Mouse (Mus musculus): ENCODE measurements around the gene Rftn1. TPM values are rescaled to one million over a fixed set of nuclear protein-coding genes. Genes with fewer than 3 reads are reported as not detected.
"Not testable (repeated sequence)": the region's sequence is repeated elsewhere in the genome, so short reads cannot be mapped to it uniquely, and the experiment has no call there.

Gene Rftn1
- polyA plus RNA-seq, 1 experiment from 2014 or later, result 14.8 TPM

DNA sequence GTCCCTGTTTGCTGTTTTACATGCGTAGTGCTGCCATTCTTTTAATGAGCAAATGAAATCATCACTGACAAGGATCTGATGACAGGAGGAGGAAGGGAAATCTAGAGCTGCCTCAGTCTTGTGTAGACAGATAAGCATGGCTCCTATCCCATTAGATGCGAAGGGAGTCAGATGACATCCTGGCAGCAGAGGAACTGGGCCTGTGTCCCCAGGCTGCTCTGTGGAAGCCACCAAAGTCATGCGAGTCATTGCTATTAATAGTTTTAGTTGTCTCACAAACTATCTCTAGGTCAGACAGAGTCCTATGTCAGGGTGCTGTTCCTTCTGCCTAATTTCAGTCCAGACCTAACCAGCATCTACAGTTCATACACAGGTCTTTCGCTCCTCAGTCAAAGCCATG lies 70.4 kb downstream of the Rftn1 start:
- no peak overlapping the region for H3K4me3 ChIP-seq (ENCODE audit: low read depth, low read length)
- no peaks in the 10 kb centered on the region for H3K9me3 ChIP-seq (replicated peaks; ENCODE audit: control insufficient read depth, low read length)
- H3K36me3 ChIP-seq (ENCODE audit: control insufficient read depth, insufficient read depth, low read length), result no peaks in the 10 kb centered on the region
- 90% methylated on average over 4 of the region's 4 CpGs for WGBS
- ATAC-seq (no peak), DNase-seq (ENCODE audit: low spot score) (no peak)
- no peaks in the 10 kb centered on the region for H3K4me1 ChIP-seq (ENCODE audit: control insufficient read depth, insufficient read depth, low read length)
- no peak overlapping the region for H3K4me2 ChIP-seq (ENCODE audit: low read length)
- H3K27me3 ChIP-seq (replicated peaks; ENCODE audit: control insufficient read depth, insufficient read depth, low read length), result no peaks in the 10 kb centered on the region
- H3K27ac ChIP-seq (ENCODE audit: low read depth, low read length), result no peak overlapping the region
- H3K9ac ChIP-seq (ENCODE audit: low read length), result no peak overlapping the region

GRCm38 (mm10) chr17:50117461-50117860 lies 73.0 kb downstream of the Rftn1 start:
- H3K9me3 ChIP-seq (replicated peaks; ENCODE audit: control insufficient read depth, low read length), result no peaks in the 10 kb centered on the region
- no peak overlapping the region for H3K9ac ChIP-seq (ENCODE audit: low read length)
- no peak for ATAC-seq
- no peaks in the 10 kb centered on the region for H3K27me3 ChIP-seq (replicated peaks; ENCODE audit: control insufficient read depth, insufficient read depth, low read length)
- WGBS, result 96% methylated on average over 7 of the region's 7 CpGs
- H3K4me1 ChIP-seq (ENCODE audit: control insufficient read depth, insufficient read depth, low read length), result no peaks in the 10 kb centered on the region
- H3K27ac ChIP-seq (ENCODE audit: low read depth, low read length), result no peak overlapping the region
- H3K36me3 ChIP-seq (ENCODE audit: control insufficient read depth, insufficient read depth, low read length), result no peaks in the 10 kb centered on the region
- H3K4me3 ChIP-seq (ENCODE audit: low read depth, low read length), result no peak overlapping the region
- no peak for DNase-seq (ENCODE audit: low spot score)
- no peak overlapping the region for H3K4me2 ChIP-seq (ENCODE audit: low read length)

DNA sequence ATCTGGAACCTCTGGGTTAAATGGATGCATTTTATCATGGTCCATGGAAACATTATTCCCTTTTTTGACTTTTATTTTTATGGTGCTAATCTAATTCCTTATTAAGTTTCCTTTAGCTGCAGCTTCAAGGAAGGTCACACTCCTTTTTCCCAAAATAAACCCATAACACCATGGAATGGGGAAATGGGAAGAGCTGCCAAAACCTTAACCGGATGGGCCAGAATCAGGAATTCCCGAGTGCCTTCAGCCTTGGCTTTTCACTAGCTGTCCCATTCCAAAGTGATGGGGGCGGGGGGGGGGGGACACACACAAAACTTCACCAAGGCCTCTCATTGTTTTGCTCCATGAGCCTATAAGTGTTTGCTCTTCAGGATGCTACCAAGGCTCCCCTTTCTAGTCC lies 73.5 kb downstream of the Rftn1 start:
- DNase-seq (ENCODE audit: low spot score) (no peak), ATAC-seq (no peak)
- H3K4me1 ChIP-seq (ENCODE audit: control insufficient read depth, insufficient read depth, low read length), result no peaks in the 10 kb centered on the region
- no peaks in the 10 kb centered on the region for H3K27me3 ChIP-seq (replicated peaks; ENCODE audit: control insufficient read depth, insufficient read depth, low read length)
- 89% methylated on average over 3 of the region's 3 CpGs for WGBS
- H3K9me3 ChIP-seq (replicated peaks; ENCODE audit: control insufficient read depth, low read length), result no peaks in the 10 kb centered on the region
- no peak overlapping the region for H3K9ac ChIP-seq (ENCODE audit: low read length)
- H3K27ac ChIP-seq (ENCODE audit: low read depth, low read length), result no peak overlapping the region
- no peaks in the 10 kb centered on the region for H3K36me3 ChIP-seq (ENCODE audit: control insufficient read depth, insufficient read depth, low read length)
- no peak overlapping the region for H3K4me2 ChIP-seq (ENCODE audit: low read length)
- no peak overlapping the region for H3K4me3 ChIP-seq (ENCODE audit: low read depth, low read length)

GRCm38 (mm10) chr17:50116401-50116800 lies 74.1 kb downstream of the Rftn1 start:
- not testable (repeated sequence) for H3K9me3 ChIP-seq (replicated peaks; ENCODE audit: control insufficient read depth, low read length); DNase-seq (ENCODE audit: low spot score); H3K9ac ChIP-seq (ENCODE audit: low read length); H3K4me3 ChIP-seq (ENCODE audit: low read depth, low read length); H3K27me3 ChIP-seq (replicated peaks; ENCODE audit: control insufficient read depth, insufficient read depth, low read length); H3K4me1 ChIP-seq (ENCODE audit: control insufficient read depth, insufficient read depth, low read length); H3K4me2 ChIP-seq (ENCODE audit: low read length); ATAC-seq; H3K27ac ChIP-seq (ENCODE audit: low read depth, low read length); H3K36me3 ChIP-seq (ENCODE audit: control insufficient read depth, insufficient read depth, low read length)
- WGBS, result 90% methylated on average over 1 of the region's 1 CpGs

DNA sequence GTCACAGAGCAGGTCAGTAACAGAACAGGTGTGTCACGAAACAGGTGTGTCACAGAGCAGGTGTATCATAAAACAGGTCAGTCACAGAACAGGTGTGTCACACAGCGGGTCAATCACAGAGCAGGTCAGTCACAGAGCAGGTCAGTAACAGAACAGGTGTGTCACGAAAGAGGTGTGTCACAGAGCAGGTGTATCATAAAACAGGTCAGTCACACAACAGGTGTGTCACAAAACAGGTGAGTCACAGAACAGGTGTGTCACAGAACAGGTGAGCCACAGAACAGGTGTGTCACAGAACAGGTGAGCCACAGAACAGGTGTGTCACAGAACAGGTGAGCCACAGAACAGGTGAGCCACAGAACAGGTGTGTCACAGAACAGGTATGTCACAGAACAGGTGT lies 74.8 kb downstream of the Rftn1 start:
- not testable (repeated sequence) for H3K4me1 ChIP-seq (ENCODE audit: control insufficient read depth, insufficient read depth, low read length); ATAC-seq; H3K27me3 ChIP-seq (replicated peaks; ENCODE audit: control insufficient read depth, insufficient read depth, low read length); H3K9ac ChIP-seq (ENCODE audit: low read length); H3K27ac ChIP-seq (ENCODE audit: low read depth, low read length); H3K36me3 ChIP-seq (ENCODE audit: control insufficient read depth, insufficient read depth, low read length); H3K4me2 ChIP-seq (ENCODE audit: low read length); DNase-seq (ENCODE audit: low spot score); H3K4me3 ChIP-seq (ENCODE audit: low read depth, low read length); H3K9me3 ChIP-seq (replicated peaks; ENCODE audit: control insufficient read depth, low read length)
- 97% methylated on average over 3 of the region's 3 CpGs for WGBS

DNA sequence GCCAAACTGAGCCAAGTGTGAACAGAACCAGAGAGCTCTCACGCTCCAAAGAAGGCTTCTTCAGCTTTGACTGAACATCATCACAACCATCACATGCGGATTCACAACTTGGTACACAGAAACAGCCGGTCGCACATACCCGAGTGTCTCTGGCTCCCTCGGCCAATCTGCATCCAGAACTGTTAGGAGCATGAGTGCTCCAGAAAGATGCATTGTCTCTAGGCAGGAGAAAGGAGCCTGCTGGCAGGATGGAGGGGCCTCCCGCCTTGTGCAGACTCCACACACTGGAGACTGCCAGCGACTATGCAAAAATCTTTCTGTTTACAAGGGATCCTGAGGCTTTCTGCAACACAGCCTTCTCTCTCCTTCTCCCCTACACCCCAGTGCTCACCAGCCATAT lies 75.8 kb downstream of the Rftn1 start:
- 80% methylated on average over 8 of the region's 8 CpGs for WGBS
- H3K4me1 ChIP-seq (ENCODE audit: control insufficient read depth, insufficient read depth, low read length), result no peaks in the 10 kb centered on the region
- no peaks in the 10 kb centered on the region for H3K9me3 ChIP-seq (replicated peaks; ENCODE audit: control insufficient read depth, low read length)
- H3K27ac ChIP-seq (ENCODE audit: low read depth, low read length), result no peak overlapping the region
- H3K9ac ChIP-seq (ENCODE audit: low read length), result no peak overlapping the region
- DNase-seq (ENCODE audit: low spot score), result peak; percentile 52
- H3K4me2 ChIP-seq (ENCODE audit: low read length), result no peak overlapping the region
- H3K27me3 ChIP-seq (replicated peaks; ENCODE audit: control insufficient read depth, insufficient read depth, low read length), result no peaks in the 10 kb centered on the region
- no peak overlapping the region for H3K4me3 ChIP-seq (ENCODE audit: low read depth, low read length)
- peak; percentile 65; the same call in 1 of the 2 replicates for ATAC-seq
- no peaks in the 10 kb centered on the region for H3K36me3 ChIP-seq (ENCODE audit: control insufficient read depth, insufficient read depth, low read length)

DNA sequence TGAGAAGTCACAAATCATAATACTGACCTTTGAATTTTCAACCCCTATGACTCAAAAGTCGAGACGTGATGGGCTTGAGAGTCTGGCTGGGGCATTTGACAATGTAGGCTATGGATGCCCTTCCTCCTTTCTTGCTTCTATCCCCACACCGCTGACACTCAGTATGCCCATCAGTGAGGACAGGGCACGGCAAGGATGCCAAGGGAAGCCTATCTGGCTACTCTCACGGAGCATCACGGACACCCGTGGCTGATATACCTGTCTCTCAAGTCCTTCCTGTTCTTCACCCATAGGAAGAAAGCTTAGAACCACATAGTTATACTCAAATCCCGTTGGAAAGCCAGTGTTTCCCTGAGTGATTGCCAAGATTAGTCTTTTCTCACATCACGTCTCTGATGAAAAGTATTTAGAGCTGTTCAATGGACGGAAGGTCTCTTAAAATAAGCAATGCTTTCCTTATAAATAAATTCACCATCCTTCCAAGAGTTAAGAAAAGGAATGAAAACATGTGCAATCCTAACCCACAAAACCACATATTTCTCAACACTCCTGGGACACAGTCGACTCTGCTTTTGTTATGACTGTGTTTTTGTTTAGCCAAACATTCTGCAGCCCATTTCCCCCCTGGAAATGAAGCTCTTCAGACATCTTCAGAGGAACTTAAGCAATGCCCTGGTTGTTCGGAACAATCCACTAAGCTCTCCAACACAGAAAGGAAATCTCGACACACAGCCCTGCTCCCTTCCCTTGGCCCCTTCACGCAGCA lies 79.6 kb downstream of the Rftn1 start:
- H3K36me3 ChIP-seq (ENCODE audit: control insufficient read depth, insufficient read depth, low read length), result no peaks in the 10 kb centered on the region
- no peak overlapping the region for H3K9ac ChIP-seq (ENCODE audit: low read length)
- WGBS, result 63% methylated on average over 14 of the region's 14 CpGs
- DNase-seq (ENCODE audit: low spot score) (no peak), ATAC-seq (no peak)
- no peaks in the 10 kb centered on the region for H3K27me3 ChIP-seq (replicated peaks; ENCODE audit: control insufficient read depth, insufficient read depth, low read length)
- no peaks in the 10 kb centered on the region for H3K4me1 ChIP-seq (ENCODE audit: control insufficient read depth, insufficient read depth, low read length)
- no peaks in the 10 kb centered on the region for H3K9me3 ChIP-seq (replicated peaks; ENCODE audit: control insufficient read depth, low read length)
- H3K27ac ChIP-seq (ENCODE audit: low read depth, low read length), result no peak overlapping the region
- no peak overlapping the region for H3K4me3 ChIP-seq (ENCODE audit: low read depth, low read length)
- H3K4me2 ChIP-seq (ENCODE audit: low read length), result no peak overlapping the region

DNA sequence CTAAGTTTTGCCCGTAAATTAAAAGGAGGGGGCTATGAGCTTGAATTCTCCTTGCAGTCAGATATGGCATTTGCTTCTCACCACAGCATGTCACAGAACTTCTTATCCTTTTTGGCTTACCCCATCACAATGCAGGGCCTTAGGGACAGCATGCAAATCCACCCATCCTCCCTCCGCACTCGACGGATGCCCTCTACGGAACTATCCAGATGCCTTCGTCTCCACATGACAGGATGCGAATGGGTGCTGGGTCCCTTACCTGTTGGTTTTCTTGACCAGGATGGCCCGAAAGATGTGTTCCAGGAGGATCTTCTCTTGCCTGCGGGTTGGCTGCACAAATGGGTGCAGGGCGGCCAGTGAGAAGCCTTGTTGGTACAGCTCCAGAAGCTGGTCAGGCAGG lies 83.7 kb downstream of the Rftn1 start:
- ATAC-seq (no peak), DNase-seq (ENCODE audit: low spot score) (no peak)
- Histone ChIP-seq H3K9ac (ENCODE audit: low read length) (no peak overlapping the region), H3K4me2 (ENCODE audit: low read length) (no peak overlapping the region), H3K4me3 (ENCODE audit: low read depth, low read length) (no peak overlapping the region), H3K4me1 (ENCODE audit: control insufficient read depth, insufficient read depth, low read length) (no peaks in the 10 kb centered on the region), H3K9me3 (replicated peaks; ENCODE audit: control insufficient read depth, low read length) (no peaks in the 10 kb centered on the region), H3K27me3 (replicated peaks; ENCODE audit: control insufficient read depth, insufficient read depth, low read length) (no peaks in the 10 kb centered on the region), H3K36me3 (ENCODE audit: control insufficient read depth, insufficient read depth, low read length) (no peaks in the 10 kb centered on the region), H3K27ac (ENCODE audit: low read depth, low read length) (no peak overlapping the region)
- 97% methylated on average over 10 of the region's 10 CpGs for WGBS

- Histone ChIP-seq H3K36me3 (ENCODE audit: control insufficient read depth, insufficient read depth, low read length) (no peaks in the 10 kb centered on the region), H3K9ac (ENCODE audit: low read length) (no peak overlapping the region), H3K27me3 (replicated peaks; ENCODE audit: control insufficient read depth, insufficient read depth, low read length) (no peaks in the 10 kb centered on the region), H3K4me2 (ENCODE audit: low read length) (no peak overlapping the region), H3K9me3 (replicated peaks; ENCODE audit: control insufficient read depth, low read length) (no peaks in the 10 kb centered on the region), H3K4me3 (ENCODE audit: low read depth, low read length) (no peak overlapping the region), H3K27ac (ENCODE audit: low read depth, low read length) (no peak overlapping the region), H3K4me1 (ENCODE audit: control insufficient read depth, insufficient read depth, low read length) (peaks cover 3% of the 10 kb centered on the region; the same call in 1 of the 2 replicates)
- 88% methylated on average over 3 of the region's 3 CpGs for WGBS
- ATAC-seq (no peak), DNase-seq (ENCODE audit: low spot score) (no peak)
Observed at GRCm38 (mm10) chr17:50104131-50104530, 86.3 kb downstream of the Rftn1 start.

Data from forebrain, embryonic 14.5 days (tissue).